Mouse (Mus musculus): ENCODE results near the gene Fign. TPM values are rescaled to one million over a fixed set of nuclear protein-coding genes. Genes with fewer than 3 reads are reported as not detected.

Gene Fign
- polyA plus RNA-seq (2017; shearing (Covaris generic)), result under 1 TPM; 0.03 to 0.14 TPM

GRCm38 (mm10) chr2:64097937-64098617, at the start of gene Fign:
Gene Fign, minus strand, starts transcription at chr2:64098038.
- no peak for ATAC-seq

- ATAC-seq, result no peak
These were observed 35.8 kb upstream of the Fign start for GRCm38 (mm10) chr2:64133597-64133996.

GRCm38 (mm10) chr2:64120495-64120894, 22.7 kb upstream of the Fign start:
- no peak for ATAC-seq

GRCm38 (mm10) chr2:64116613-64117012, 18.8 kb upstream of the Fign start:
- ATAC-seq, result no peak

- no peak for ATAC-seq
These were observed 13.3 kb upstream of the Fign start for GRCm38 (mm10) chr2:64111133-64111532.

- no peak for ATAC-seq
These were observed 12.0 kb upstream of the Fign start for GRCm38 (mm10) chr2:64109860-64110259.

GRCm38 (mm10) chr2:64108040-64108439, 10.2 kb upstream of the Fign start:
- ATAC-seq, result no peak

- no peak for ATAC-seq
These were observed 931 bp upstream of the Fign start for GRCm38 (mm10) chr2:64098618-64099320.

GRCm38 (mm10) chr2:64096721-64097411, 972 bp downstream of the Fign start:
- no peak for ATAC-seq

GRCm38 (mm10) chr2:64096176-64096575, 1.7 kb downstream of the Fign start:
- no peak for ATAC-seq

- ATAC-seq, result no peak
These were observed 2.3 kb downstream of the Fign start for GRCm38 (mm10) chr2:64095561-64095960.

- ATAC-seq, result no peak
These were observed 4.8 kb downstream of the Fign start for GRCm38 (mm10) chr2:64093087-64093486.

- no peak for ATAC-seq
These were observed 13.9 kb downstream of the Fign start for GRCm38 (mm10) chr2:64083853-64084427.

GRCm38 (mm10) chr2:64079765-64080164, 18.1 kb downstream of the Fign start:
- no peak for ATAC-seq

- ATAC-seq, result no peak
These were observed 19.3 kb downstream of the Fign start for GRCm38 (mm10) chr2:64078551-64078950.

GRCm38 (mm10) chr2:64077846-64078245, 20.0 kb downstream of the Fign start:
- ATAC-seq, result no peak

GRCm38 (mm10) chr2:64075873-64076272, 22.0 kb downstream of the Fign start:
- ATAC-seq, result no peak

- no peak for ATAC-seq
These were observed 23.0 kb downstream of the Fign start for GRCm38 (mm10) chr2:64074602-64075389.

- ATAC-seq, result no peak
These were observed 25.7 kb downstream of the Fign start for GRCm38 (mm10) chr2:64072158-64072557.

GRCm38 (mm10) chr2:64069950-64070695, 27.7 kb downstream of the Fign start:
- no peak for ATAC-seq

GRCm38 (mm10) chr2:64065511-64065910, 32.3 kb downstream of the Fign start:
- no peak for ATAC-seq

- ATAC-seq, result no peak
These were observed 38.4 kb downstream of the Fign start for GRCm38 (mm10) chr2:64059477-64059876.
